Mouse (Mus musculus): ENCODE measurements around the gene Arpp21. TPM values are rescaled to one million over a fixed set of nuclear protein-coding genes. Genes with fewer than 3 reads are reported as not detected.

Gene Arpp21
- polyA plus RNA-seq, 1 experiment from 2014 or later, result 32.6 TPM

DNA sequence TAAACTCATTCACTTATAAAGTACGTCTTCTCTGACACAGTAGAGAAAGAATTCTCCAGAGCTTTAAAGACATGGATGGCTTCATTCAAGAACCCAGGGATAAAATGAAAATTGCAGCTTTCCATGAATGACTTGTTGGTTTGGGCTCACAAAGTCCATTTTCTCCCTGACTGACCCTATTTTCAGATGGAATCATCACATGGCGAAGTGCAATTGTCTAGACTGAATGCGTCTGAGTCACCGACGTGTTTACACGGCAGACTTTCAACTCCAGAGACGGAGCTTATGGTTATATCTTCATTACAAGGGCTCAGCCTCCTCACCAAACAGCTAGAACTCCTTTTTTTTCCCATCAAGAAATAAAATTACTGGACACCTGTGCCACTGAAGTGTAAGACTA, 203.6 kb downstream of the Arpp21 start:
- H3K9ac ChIP-seq, result no peak overlapping the region
- WGBS, result 36% methylated on average over 7 of the region's 7 CpGs
- no peaks in the 10 kb centered on the region for H3K9me3 ChIP-seq (replicated peaks)
- H3K27me3 ChIP-seq, result no peaks in the 10 kb centered on the region
- no peaks in the 10 kb centered on the region for H3K36me3 ChIP-seq (ENCODE audit: poor library complexity, severe bottlenecking)
- H3K4me3 ChIP-seq, result no peak overlapping the region
- no peak overlapping the region for H3K27ac ChIP-seq
- ATAC-seq, result no peak
- H3K4me2 ChIP-seq, result no peak overlapping the region
- 0 out of 2 replicates have a peak, but pooled peaks cover 1% of the 10 kb centered on the region for H3K4me1 ChIP-seq

GRCm38 (mm10) chr9:112023562-112024015, 212.1 kb downstream of the Arpp21 start:
- H3K9me3 ChIP-seq (replicated peaks), result no peaks in the 10 kb centered on the region
- no peak overlapping the region for H3K9ac ChIP-seq
- no peak for ATAC-seq
- WGBS, result 90% methylated on average over 8 of the region's 8 CpGs
- H3K27me3 ChIP-seq, result no peaks in the 10 kb centered on the region
- no peak overlapping the region for H3K27ac ChIP-seq
- no peaks in the 10 kb centered on the region for H3K36me3 ChIP-seq (ENCODE audit: poor library complexity, severe bottlenecking)
- no peak overlapping the region for H3K4me2 ChIP-seq
- no peak overlapping the region for H3K4me3 ChIP-seq
- H3K4me1 ChIP-seq, result no peaks in the 10 kb centered on the region

DNA sequence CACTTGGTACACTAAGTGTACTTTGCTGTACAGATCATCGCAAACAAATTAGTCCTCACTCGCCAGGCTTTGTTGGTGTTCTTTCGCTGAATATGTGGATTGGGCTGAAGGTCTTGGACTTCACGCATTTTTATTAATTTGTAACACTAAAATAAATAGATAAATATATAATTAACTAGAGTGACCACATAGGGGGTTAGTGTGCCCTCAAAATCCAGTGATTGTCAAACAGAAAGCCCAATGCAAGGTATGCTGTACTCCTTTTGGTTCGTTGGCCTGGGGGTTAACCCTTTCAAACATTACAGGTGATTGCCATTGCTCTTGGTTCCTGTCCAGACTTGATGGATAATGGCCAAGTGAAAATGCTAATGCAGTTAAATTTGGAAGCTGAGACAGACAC, 212.6 kb downstream of the Arpp21 start:
- Histone ChIP-seq H3K9ac (no peak overlapping the region), H3K36me3 (ENCODE audit: poor library complexity, severe bottlenecking) (no peaks in the 10 kb centered on the region), H3K9me3 (replicated peaks) (no peaks in the 10 kb centered on the region), H3K4me1 (no peaks in the 10 kb centered on the region), H3K4me3 (no peak overlapping the region), H3K27me3 (no peaks in the 10 kb centered on the region), H3K4me2 (no peak overlapping the region), H3K27ac (no peak overlapping the region)
- 89% methylated on average over 5 of the region's 5 CpGs for WGBS
- ATAC-seq, result no peak

Small RNA genes within 50 kb of the gene (microRNA-seq; reads per million reads assigned to microRNA genes)
- 495 reads per million, percentile 70 among the genes with 10 or more reads in this experiment for gene Mir128-2
